Comparison of ENCODE assay signal across 20 mouse cellular contexts in the genomic region with DNA sequence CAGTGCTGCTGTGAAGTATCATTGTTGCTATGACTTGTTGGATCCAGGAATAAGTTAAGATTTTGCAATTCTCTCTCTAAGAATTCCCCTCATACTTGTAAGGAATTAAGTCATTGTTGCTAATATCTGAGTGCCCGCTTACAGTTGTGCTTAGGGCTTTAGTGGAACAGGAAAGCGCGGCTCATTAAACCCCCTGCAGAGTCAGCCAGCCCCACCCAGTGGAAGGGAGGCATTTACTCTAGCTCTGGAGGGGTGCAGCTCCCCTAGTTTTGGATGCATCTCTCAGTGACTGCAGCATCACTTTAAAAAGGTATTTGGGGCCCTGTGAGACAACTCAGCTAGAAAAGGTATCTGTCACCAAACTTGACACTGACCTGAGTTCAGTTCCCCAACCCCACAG.
"Had no signal": no experiment of that assay in that cellular context is flagged by ENCODE, and none has a peak within 500 bp of the region (broad histone marks: within the 10 kb centered on the region; RNA-seq: fewer than 3 reads in every experiment).

No protein-coding gene starts in this region.

- H3K36me3 ChIP-seq: limb, embryonic 10.5 days; liver, embryonic 15.5 days; midbrain, embryonic 12.5 days; neural tube, embryonic 13.5 days had no signal

- H3K9ac ChIP-seq: liver, embryonic 15.5 days; midbrain, embryonic 12.5 days; neural tube, embryonic 13.5 days had no signal

- DNase-seq: kidney, adult 9 months; kidney, postnatal 10 days; kidney, postnatal 4 days; lung, adult 2 months; lung, postnatal 14 days; retina, postnatal 1 day; right cerebral cortex, postnatal 4 days; spleen, adult 18-20 months; thymus, adult 2 months; thymus, postnatal 25 days had no signal

- H3K4me3 ChIP-seq: left cerebral cortex, adult 2 months; limb, embryonic 10.5 days; liver, embryonic 15.5 days; megakaryocyte, embryonic 14.5 days; midbrain, embryonic 12.5 days; myocyte; neural tube, embryonic 13.5 days had no signal

- H3K27me3 ChIP-seq: liver, embryonic 15.5 days; midbrain, embryonic 12.5 days; neural tube, embryonic 13.5 days had no signal

- ATAC-seq: intestine, postnatal 0 days had no signal

- H3K9me3 ChIP-seq: limb, embryonic 10.5 days; liver, embryonic 15.5 days; megakaryocyte, embryonic 14.5 days; midbrain, embryonic 12.5 days; neural tube, embryonic 13.5 days had no signal

- H3K4me2 ChIP-seq: liver, embryonic 11.5 days; liver, embryonic 15.5 days; midbrain, embryonic 12.5 days; neural tube, embryonic 13.5 days had no signal

- H3K4me1 ChIP-seq: liver, embryonic 15.5 days; midbrain, embryonic 12.5 days had no signal

- H3K27ac ChIP-seq: left cerebral cortex, adult 2 months; limb, embryonic 10.5 days; liver, embryonic 15.5 days; macrophage; midbrain, embryonic 12.5 days; neural tube, embryonic 13.5 days had no signal
